In genomic region chr15:13668193-13668592, GRCm38 (mm10) we compare ENCODE assay signal across 22 mouse cellular contexts.
DNase-seq lines count a peak whose midpoint lies in the region; ATAC-seq and TF ChIP-seq lines count a peak whose summit lies in the region.
"Had no signal": no experiment of that assay in that cellular context is flagged by ENCODE, and none has a peak within 500 bp of the region (broad histone marks: within the 10 kb centered on the region; RNA-seq: fewer than 3 reads in every experiment).

No protein-coding gene starts in this region.

- no peak for TF ChIP-seq POLR2A in lung, adult 2 months (IDR thresholded peaks at IDR 0.05; ENCODE audit: borderline replicate concordance, extremely low read depth, low read depth, low read length)

- peak; percentile 81 for ATAC-seq in frontal cortex, adult (ENCODE audit: low TSS enrichment)
- ATAC-seq: hindbrain, postnatal 0 days; Patski had no signal

- no peak for DNase-seq in frontal cortex, postnatal 25 days (ENCODE audit: low spot score in 2 of 2)
- peak; percentile 26 to 76 for DNase-seq in layer of hippocampus, adult 18-20 months (ENCODE audit: low spot score in 2 of 2)
- DNase-seq in left cerebral cortex, adult 18-20 months (ENCODE audit: low spot score in 2 of 2) = peak; percentile 18 to 21
- DNase-seq in right cerebral cortex, postnatal 14 days = peak; percentile 10
- no peak for DNase-seq in lung, adult 2 months
- no peak for DNase-seq in adrenal gland, postnatal 10 days
- no peak for DNase-seq in heart, adult 18-20 months
- DNase-seq: cerebellum, adult 11-12 months; cerebellum, postnatal 36 days; gastrocnemius, postnatal 10 days; heart, postnatal 14 days; kidney, adult 2 months; kidney, postnatal 36 days; lung, adult 18-20 months; midbrain, embryonic 14.5 days; thymus, postnatal 36 days had no signal

- H3K4me1 ChIP-seq in lung, adult 2 months (ENCODE audit: control insufficient read depth, insufficient read depth, low read length) = no peaks in the 10 kb centered on the region
- H3K4me1 ChIP-seq: embryonic facial prominence, embryonic 12.5 days; heart, embryonic 10.5 days; limb, embryonic 15.5 days had no signal

- TF ChIP-seq CTCF in lung, adult 2 months (IDR thresholded peaks at IDR 0.05; ENCODE audit: insufficient read depth, low read length) = no peak

- no peak overlapping the region for H3K4me3 ChIP-seq in lung, adult 2 months (replicated peaks; ENCODE audit: extremely low read depth, low read depth, low read length)
- H3K4me3 ChIP-seq: embryonic facial prominence, embryonic 12.5 days; heart, embryonic 10.5 days; limb, embryonic 15.5 days had no signal

- 83% methylated on average over 3 of the region's 3 CpGs for WGBS in lung, adult 2 months

Comparison
In these comparisons a context has a peak if more than half of its experiments do, and no peak if none do; other contexts are left out.
1. DNase-seq: peak in layer of hippocampus, adult 18-20 months (2 of 2), left cerebral cortex, adult 18-20 months (2 of 2) and right cerebral cortex, postnatal 14 days (single experiment); none in frontal cortex, postnatal 25 days (0 of 2), lung, adult 2 months (single experiment), adrenal gland, postnatal 10 days (single experiment) and heart, adult 18-20 months (0 of 2).